8 mouse cellular contexts compared by ENCODE assay signal in the genomic region with DNA sequence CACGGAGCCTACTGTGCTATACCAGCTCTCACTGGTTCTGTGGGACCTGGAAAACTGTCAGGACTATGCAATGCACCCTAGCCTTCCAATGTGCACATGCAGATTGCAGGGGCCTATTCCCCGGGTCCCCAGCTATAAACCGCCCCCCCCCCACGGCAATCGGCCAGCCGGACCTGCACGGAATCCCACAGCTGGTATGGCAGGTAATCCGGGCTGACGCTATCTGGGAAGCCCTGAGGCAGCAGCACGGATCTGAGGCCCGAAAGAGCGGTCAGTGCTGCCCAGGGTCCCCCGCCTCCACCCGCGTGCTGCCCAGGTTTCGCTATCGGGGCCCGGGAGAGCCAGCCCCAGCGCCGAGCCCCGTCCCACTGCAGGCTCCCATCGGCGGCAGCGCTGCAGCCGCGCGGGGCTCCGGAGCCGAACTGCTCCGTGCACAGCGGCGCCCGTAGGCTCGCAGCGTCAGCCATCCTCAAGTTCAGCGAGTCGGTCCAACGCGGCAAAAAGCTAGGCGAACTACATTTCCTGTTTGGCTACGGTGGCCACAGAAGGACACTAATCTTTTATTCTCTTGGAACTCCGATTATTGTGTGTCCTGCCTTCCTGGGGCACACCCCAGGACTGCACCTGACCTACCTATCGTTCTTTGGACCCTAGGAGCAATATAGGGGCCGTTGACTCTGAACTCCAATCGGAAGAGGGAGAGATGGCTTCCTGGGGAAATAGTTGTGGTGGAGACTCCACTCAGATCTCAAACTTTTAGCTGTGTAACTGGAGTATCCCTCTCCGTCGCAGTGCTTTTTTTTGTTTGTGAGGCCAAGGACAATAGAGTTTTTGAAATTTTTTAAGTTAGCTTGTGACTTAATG. TPM values are rescaled to one million over a fixed set of nuclear protein-coding genes. Genes with fewer than 3 reads are reported as not detected.
A peak's percentile ranks its signal among the peaks of the same experiment; 100 is the strongest.
DNase-seq lines count a peak whose midpoint lies in the region; ATAC-seq lines count a peak whose summit lies in the region.

A gene (minus strand): TSS at position 554 of the 864 bp plus-strand sequence.

- DNase-seq in CD4-positive, CD25-positive, alpha-beta regulatory T cell, adult 2 months (ENCODE audit: low read depth, low spot score), result peak; percentile 83
- DNase-seq in forebrain, embryonic 10.5 days (ENCODE audit: extremely low spot score, low spot score), result peak; percentile 79
- DNase-seq in kidney, postnatal 25 days, result peak; percentile 85 to 86
- peak; percentile 67 for DNase-seq in liver, embryonic 13.5 days
- peak; percentile 53 to 64 for DNase-seq in natural killer cell, adult 2 months (ENCODE audit: low spot score in 2 of 2)

- no peak within 1 kb of the TSS for H3K27ac ChIP-seq in brown adipose tissue, adult 24 weeks (replicated peaks; ENCODE audit: low read depth, low read length)
- H3K27ac ChIP-seq in forebrain, embryonic 10.5 days, result peak within 1 kb of the TSS; percentile 92
- peak within 1 kb of the TSS; percentile 80 for H3K27ac ChIP-seq in heart, embryonic 15.5 days
- peak within 1 kb of the TSS; percentile 94 for H3K27ac ChIP-seq in liver, embryonic 13.5 days
- peak within 1 kb of the TSS; percentile 80 for H3K27ac ChIP-seq in stomach, embryonic 14.5 days (ENCODE audit: low read length)

- H3K9ac ChIP-seq in heart, embryonic 15.5 days, result peak within 1 kb of the TSS; percentile 95
- peak within 1 kb of the TSS; percentile 97 for H3K9ac ChIP-seq in liver, embryonic 13.5 days
- H3K9ac ChIP-seq in stomach, embryonic 14.5 days (replicated peaks; ENCODE audit: low read depth, low read length), result peak within 1 kb of the TSS; percentile 87

- H3K4me3 ChIP-seq in brown adipose tissue, adult 24 weeks (ENCODE audit: insufficient read depth, low read depth, low read length), result peak within 1 kb of the TSS; percentile 97
- peak within 1 kb of the TSS; percentile 88 for H3K4me3 ChIP-seq in forebrain, embryonic 10.5 days
- peak within 1 kb of the TSS; percentile 98 for H3K4me3 ChIP-seq in heart, embryonic 15.5 days
- H3K4me3 ChIP-seq in liver, embryonic 13.5 days (replicated peaks), result peak within 1 kb of the TSS; percentile 87
- H3K4me3 ChIP-seq in stomach, embryonic 14.5 days (ENCODE audit: low read depth, low read length), result peak within 1 kb of the TSS; percentile 83

- peaks cover 5% of the 10 kb centered on the region for H3K4me1 ChIP-seq in brown adipose tissue, adult 24 weeks (ENCODE audit: control insufficient read depth, insufficient read depth, insufficient read length, low read length)
- H3K4me1 ChIP-seq in forebrain, embryonic 10.5 days, result peaks cover 31% of the 10 kb centered on the region
- peaks cover 19% of the 10 kb centered on the region; the same call in 1 of the 2 replicates for H3K4me1 ChIP-seq in heart, embryonic 15.5 days (replicated peaks)
- H3K4me1 ChIP-seq in liver, embryonic 13.5 days (replicated peaks), result peaks cover 86% of the 10 kb centered on the region
- H3K4me1 ChIP-seq in stomach, embryonic 14.5 days (ENCODE audit: control insufficient read depth, insufficient read depth, low read length), result peaks cover 17% of the 10 kb centered on the region

- WGBS in forebrain, embryonic 10.5 days, result 2% methylated on average over 47 of the region's 47 CpGs
- whole genome bisulfite sequencing in heart, embryonic 15.5 days, result 2% methylated on average over 47 of the region's 47 CpGs
- WGBS in liver, embryonic 13.5 days (ENCODE audit: insufficient replicate concordance), result 1% methylated on average over 47 of the region's 47 CpGs
- under 1% methylated on average over 47 of the region's 47 CpGs for WGBS in stomach, embryonic 14.5 days

- peaks cover 23% of the 10 kb centered on the region for H3K36me3 ChIP-seq in forebrain, embryonic 10.5 days (replicated peaks)
- H3K36me3 ChIP-seq in heart, embryonic 15.5 days, result no peaks in the 10 kb centered on the region
- H3K36me3 ChIP-seq in liver, embryonic 13.5 days, result peaks cover 33% of the 10 kb centered on the region
- H3K36me3 ChIP-seq in stomach, embryonic 14.5 days (ENCODE audit: control insufficient read depth, insufficient read depth, low read length), result no peaks in the 10 kb centered on the region

- peak within 1 kb of the TSS; percentile 94 for H3K4me2 ChIP-seq in heart, embryonic 15.5 days
- peak within 1 kb of the TSS; percentile 91 for H3K4me2 ChIP-seq in liver, embryonic 13.5 days
- peak within 1 kb of the TSS; percentile 88 for H3K4me2 ChIP-seq in stomach, embryonic 14.5 days (replicated peaks; ENCODE audit: low read depth, low read length)

- H3K27me3 ChIP-seq in forebrain, embryonic 10.5 days (ENCODE audit: poor library complexity, severe bottlenecking), result peaks cover 9% of the 10 kb centered on the region; the same call in 1 of the 2 replicates
- H3K27me3 ChIP-seq in heart, embryonic 15.5 days, result peaks cover 2% of the 10 kb centered on the region; the same call in 1 of the 2 replicates
- no peaks in the 10 kb centered on the region for H3K27me3 ChIP-seq in liver, embryonic 13.5 days
- H3K27me3 ChIP-seq in stomach, embryonic 14.5 days (ENCODE audit: control insufficient read depth, insufficient read depth, low read length), result no peaks in the 10 kb centered on the region

- peak; percentile 53 for ATAC-seq in heart, embryonic 15.5 days (replicated peaks; ENCODE audit: insufficient number of reproducible peaks, insufficient read depth, low FRiP score, low read depth)
- peak; percentile 71 for ATAC-seq in liver, embryonic 13.5 days (ENCODE audit: low read depth)
- ATAC-seq in stomach, embryonic 14.5 days (ENCODE audit: insufficient number of reproducible peaks, insufficient read depth, low FRiP score, low read depth), result peak; percentile 66; the same call in 1 of the 2 replicates

- no peaks in the 10 kb centered on the region for H3K9me3 ChIP-seq in forebrain, embryonic 10.5 days
- H3K9me3 ChIP-seq in heart, embryonic 15.5 days (replicated peaks), result no peaks in the 10 kb centered on the region
- H3K9me3 ChIP-seq in liver, embryonic 13.5 days (replicated peaks), result no peaks in the 10 kb centered on the region
- no peaks in the 10 kb centered on the region for H3K9me3 ChIP-seq in stomach, embryonic 14.5 days (ENCODE audit: control insufficient read depth, low read depth, low read length)

RNA-seq across cellular contexts. Expression of the gene that starts here (rescaled TPM):
- 7.6 and 9.8 TPM in 2 replicates for polyA plus RNA-seq in brown adipose tissue, adult 24 weeks (2012; ENCODE audit: insufficient read depth, insufficient read length, missing spikeins)
- 22.0 and 26.2 TPM in 2 replicates for polyA plus RNA-seq in forebrain, embryonic 10.5 days (2016; fragmentation: Nextera tagmentation; extraction: Ambion mirVana)
- 12.6 and 18.1 TPM in 2 replicates for polyA plus RNA-seq in heart, embryonic 15.5 days (2015; fragmentation: Nextera tagmentation; extraction: Ambion mirVana)
- polyA plus RNA-seq in liver, embryonic 13.5 days (2015; fragmentation: Nextera tagmentation; extraction: Ambion mirVana), result 16.7 and 21.4 TPM in 2 replicates
- 36.8 and 42.8 TPM in 2 replicates for polyA plus RNA-seq in stomach, embryonic 14.5 days (2014; fragmentation: Nextera tagmentation; extraction: Ambion mirVana)
